Mouse (Mus musculus): ENCODE measurements around the gene Tesc.

Gene Tesc

GRCm38 (mm10) chr5:118076721-118077592 is 49.4 kb downstream of the Tesc start:
- no peak for DNase-seq (ENCODE audit: low spot score)

GRCm38 (mm10) chr5:118078550-118078949 is 51.0 kb downstream of the Tesc start:
- DNase-seq (ENCODE audit: low spot score) = no peak

GRCm38 (mm10) chr5:118079354-118079753 is 51.8 kb downstream of the Tesc start:
- no peak for DNase-seq (ENCODE audit: low spot score)

- no peak for DNase-seq (ENCODE audit: low spot score)
Observed at GRCm38 (mm10) chr5:118079839-118080250, 52.3 kb downstream of the Tesc start.

- DNase-seq (ENCODE audit: low spot score) = no peak
Observed at GRCm38 (mm10) chr5:118081374-118081949, 53.9 kb downstream of the Tesc start.

GRCm38 (mm10) chr5:118081996-118082395 is 54.5 kb downstream of the Tesc start:
- peak; percentile 78 for DNase-seq (ENCODE audit: low spot score)

GRCm38 (mm10) chr5:118083060-118083638 is 55.6 kb downstream of the Tesc start:
- DNase-seq (ENCODE audit: low spot score) = no peak

- DNase-seq (ENCODE audit: low spot score) = no peak
Observed at GRCm38 (mm10) chr5:118084171-118084727, 56.7 kb downstream of the Tesc start.

- DNase-seq (ENCODE audit: low spot score) = no peak
Observed at GRCm38 (mm10) chr5:118085313-118085712, 57.8 kb downstream of the Tesc start.

- no peak for DNase-seq (ENCODE audit: low spot score)
Observed at GRCm38 (mm10) chr5:118086956-118087355, 59.4 kb downstream of the Tesc start.

- DNase-seq (ENCODE audit: low spot score) = no peak
Observed at GRCm38 (mm10) chr5:118089102-118089501, 61.6 kb downstream of the Tesc start.

GRCm38 (mm10) chr5:118090101-118090500 is 62.6 kb downstream of the Tesc start:
- no peak for DNase-seq (ENCODE audit: low spot score)

- DNase-seq (ENCODE audit: low spot score) = peak; percentile 47
Observed at GRCm38 (mm10) chr5:118090837-118091236, 63.3 kb downstream of the Tesc start.

- no peak for DNase-seq (ENCODE audit: low spot score)
Observed at GRCm38 (mm10) chr5:118093321-118094035, 65.9 kb downstream of the Tesc start.

GRCm38 (mm10) chr5:118095433-118095832 is 67.9 kb downstream of the Tesc start:
- DNase-seq (ENCODE audit: low spot score) = no peak

- DNase-seq (ENCODE audit: low spot score) = no peak
Observed at GRCm38 (mm10) chr5:118095849-118096248, 68.3 kb downstream of the Tesc start.

GRCm38 (mm10) chr5:118096317-118096716 is 68.8 kb downstream of the Tesc start:
- DNase-seq (ENCODE audit: low spot score) = no peak

- DNase-seq (ENCODE audit: low spot score) = no peak
Observed at GRCm38 (mm10) chr5:118099069-118099869, 71.7 kb downstream of the Tesc start.

- DNase-seq (ENCODE audit: low spot score) = no peak
Observed at GRCm38 (mm10) chr5:118099870-118100478, 72.4 kb downstream of the Tesc start.

GRCm38 (mm10) chr5:118105536-118105935 is 78.0 kb downstream of the Tesc start:
- DNase-seq (ENCODE audit: low spot score) = no peak

- no peak for DNase-seq (ENCODE audit: low spot score)
Observed at GRCm38 (mm10) chr5:118106667-118107066, 79.1 kb downstream of the Tesc start.
